ENCODE assay signal across 8 mouse cellular contexts in the genomic region with DNA sequence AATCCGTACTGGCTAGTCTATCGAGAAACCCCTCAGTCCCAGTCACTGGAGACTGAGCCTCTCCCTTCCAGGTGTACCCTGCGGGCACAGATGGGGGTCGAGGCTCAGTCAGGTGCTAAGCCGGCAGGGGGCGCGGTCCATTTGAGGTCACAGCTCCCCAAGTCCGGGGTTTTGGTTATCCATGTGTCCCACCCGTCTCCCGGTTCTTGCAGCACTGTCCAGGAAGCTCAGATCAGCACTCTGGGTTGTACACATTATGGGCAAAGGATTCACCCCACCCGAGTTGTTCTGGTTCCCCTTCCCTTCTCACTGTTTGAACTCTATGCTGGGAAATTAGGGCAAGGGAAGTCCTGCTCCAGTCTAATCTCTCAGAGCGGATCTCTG. TPM values are rescaled to one million over a fixed set of nuclear protein-coding genes. Genes with fewer than 3 reads are reported as not detected.
DNase-seq lines count a peak whose midpoint lies in the region; ATAC-seq and TF ChIP-seq lines count a peak whose summit lies in the region.

No protein-coding gene starts in this region.

- peak overlapping the region; percentile 95 for H3K4me2 ChIP-seq in lung, embryonic 14.5 days
- H3K4me2 ChIP-seq in embryonic facial prominence, embryonic 12.5 days (replicated peaks) = peak overlapping the region; percentile 77
- H3K4me2 ChIP-seq in hindbrain, embryonic 14.5 days (replicated peaks) = peak overlapping the region; percentile 84
- peak overlapping the region; percentile 77 for H3K4me2 ChIP-seq in liver, postnatal 0 days (ENCODE audit: low read depth, low read length)

- H3K9me3 ChIP-seq in lung, embryonic 14.5 days (ENCODE audit: low read depth, low read length) = no peaks in the 10 kb centered on the region
- H3K9me3 ChIP-seq in embryonic facial prominence, embryonic 12.5 days = no peaks in the 10 kb centered on the region
- no peaks in the 10 kb centered on the region for H3K9me3 ChIP-seq in hindbrain, embryonic 14.5 days (ENCODE audit: control insufficient read depth, low read length)
- no peaks in the 10 kb centered on the region for H3K9me3 ChIP-seq in liver, postnatal 0 days (ENCODE audit: low read length)

- 1% methylated on average over 12 of the region's 12 CpGs for WGBS in lung, embryonic 14.5 days
- 2% methylated on average over 12 of the region's 12 CpGs for WGBS in embryonic facial prominence, embryonic 12.5 days
- 2% methylated on average over 12 of the region's 12 CpGs for WGBS in hindbrain, embryonic 14.5 days
- 1% methylated on average over 12 of the region's 12 CpGs for WGBS in liver, postnatal 0 days (ENCODE audit: insufficient replicate concordance)

- TF ChIP-seq CTCF in lung, embryonic 14.5 days (IDR thresholded peaks at IDR 0.05; ENCODE audit: low read depth) = peak; percentile 51
- TF ChIP-seq CTCF in liver, postnatal 0 days (IDR thresholded peaks at IDR 0.05; ENCODE audit: low read depth) = no peak

- peak overlapping the region; percentile 50 for H3K4me3 ChIP-seq in lung, embryonic 14.5 days (ENCODE audit: low read depth, low read length)
- peak overlapping the region; percentile 37 for H3K4me3 ChIP-seq in embryonic facial prominence, embryonic 12.5 days
- peak overlapping the region; percentile 38 for H3K4me3 ChIP-seq in hindbrain, embryonic 14.5 days (replicated peaks; ENCODE audit: low read length)
- H3K4me3 ChIP-seq in liver, postnatal 0 days (ENCODE audit: low read depth, low read length) = peak overlapping the region; percentile 54

- no peak for TF ChIP-seq EP300 in liver, postnatal 0 days (IDR thresholded peaks at IDR 0.05; ENCODE audit: low read depth)

- H3K9ac ChIP-seq in lung, embryonic 14.5 days = no peak overlapping the region
- H3K9ac ChIP-seq in embryonic facial prominence, embryonic 12.5 days = no peak overlapping the region
- H3K9ac ChIP-seq in hindbrain, embryonic 14.5 days = no peak overlapping the region
- no peak overlapping the region for H3K9ac ChIP-seq in liver, postnatal 0 days (replicated peaks)

- H3K27me3 ChIP-seq in lung, embryonic 14.5 days (ENCODE audit: insufficient read depth, low read length) = peaks cover 43% of the 10 kb centered on the region
- peaks cover 75% of the 10 kb centered on the region for H3K27me3 ChIP-seq in embryonic facial prominence, embryonic 12.5 days
- peaks cover 75% of the 10 kb centered on the region for H3K27me3 ChIP-seq in hindbrain, embryonic 14.5 days (ENCODE audit: control insufficient read depth, insufficient read depth, low read length)
- H3K27me3 ChIP-seq in liver, postnatal 0 days (ENCODE audit: insufficient read depth, low read length) = peaks cover 59% of the 10 kb centered on the region

- H3K4me1 ChIP-seq in lung, embryonic 14.5 days (ENCODE audit: insufficient read depth) = peaks cover 32% of the 10 kb centered on the region; the same call in 1 of the 2 replicates
- H3K4me1 ChIP-seq in embryonic facial prominence, embryonic 12.5 days = peaks cover 39% of the 10 kb centered on the region
- peaks cover 38% of the 10 kb centered on the region for H3K4me1 ChIP-seq in hindbrain, embryonic 14.5 days (replicated peaks; ENCODE audit: control insufficient read depth, insufficient read depth, low read length)
- peaks cover 25% of the 10 kb centered on the region for H3K4me1 ChIP-seq in liver, postnatal 0 days (ENCODE audit: insufficient read depth)

- H3K27ac ChIP-seq in lung, embryonic 14.5 days (ENCODE audit: low read depth) = no peak overlapping the region
- no peak overlapping the region for H3K27ac ChIP-seq in embryonic facial prominence, embryonic 12.5 days
- H3K27ac ChIP-seq in hindbrain, embryonic 14.5 days = no peak overlapping the region
- no peak overlapping the region for H3K27ac ChIP-seq in liver, postnatal 0 days (ENCODE audit: low read depth)

- no peaks in the 10 kb centered on the region for H3K36me3 ChIP-seq in lung, embryonic 14.5 days (ENCODE audit: insufficient read depth)
- no peaks in the 10 kb centered on the region for H3K36me3 ChIP-seq in embryonic facial prominence, embryonic 12.5 days
- H3K36me3 ChIP-seq in hindbrain, embryonic 14.5 days (replicated peaks; ENCODE audit: control insufficient read depth, insufficient read depth) = no peaks in the 10 kb centered on the region
- no peaks in the 10 kb centered on the region for H3K36me3 ChIP-seq in liver, postnatal 0 days (replicated peaks; ENCODE audit: insufficient read depth, low read length)

- ATAC-seq in lung, embryonic 14.5 days (ENCODE audit: insufficient read depth) = peak; percentile 1; the same call in 1 of the 2 replicates
- no peak for ATAC-seq in embryonic facial prominence, embryonic 12.5 days (ENCODE audit: insufficient number of reproducible peaks, insufficient read depth, low FRiP score, low TSS enrichment)
- no peak for ATAC-seq in hindbrain, embryonic 14.5 days (ENCODE audit: low FRiP score)
- no peak for ATAC-seq in liver, postnatal 0 days
- no peak for ATAC-seq in activated CD4-positive, CD25-positive, alpha-beta regulatory T cell, adult 4 months

- DNase-seq in lung, embryonic 14.5 days = peak; percentile 39
- no peak for DNase-seq in lung, adult 18-20 months
- DNase-seq in hindbrain, embryonic 14.5 days (ENCODE audit: low spot score) = no peak
- DNase-seq in liver, postnatal 0 days = no peak
- DNase-seq in yolk sac, embryonic 10.5 days (ENCODE audit: low spot score) = peak; percentile 38
- DNase-seq in adrenal gland, adult 2 months = no peak

RNA-seq across cellular contexts. Expression of gene Adm, which starts 0.4 kb away (rescaled TPM):
- polyA plus RNA-seq in lung, embryonic 14.5 days (2014; fragmentation: Nextera tagmentation; extraction: Ambion mirVana) = 2.3 and 2.5 TPM in 2 replicates
- 1.9 and 2.1 TPM in 2 replicates for polyA plus RNA-seq in embryonic facial prominence, embryonic 12.5 days (2016; fragmentation: Nextera tagmentation; extraction: Ambion mirVana)
- polyA plus RNA-seq in hindbrain, embryonic 14.5 days (2014; fragmentation: Nextera tagmentation; extraction: Ambion mirVana) = 1.7 and 2.2 TPM in 2 replicates
- polyA plus RNA-seq in liver, postnatal 0 days (2015; fragmentation: Nextera tagmentation; extraction: Ambion mirVana) = 3.4 and 3.7 TPM in 2 replicates
- polyA plus RNA-seq in activated CD4-positive, CD25-positive, alpha-beta regulatory T cell, adult 4 months (2017; shearing (Covaris generic)) = not detected
- total RNA-seq in adrenal gland, adult 2 months (2021) = 10 to 100 TPM; 12.0 to 31.5 TPM
- 11.7 and 25.1 TPM in 2 replicates for polyA plus RNA-seq in adrenal gland, adult 2 months (2012; rRNA removed)

RNA-seq across cellular contexts. Expression of gene Sbf2, which starts 12.4 kb away (rescaled TPM):
- polyA plus RNA-seq in lung, embryonic 14.5 days (2014; fragmentation: Nextera tagmentation; extraction: Ambion mirVana) = 43.2 and 45.4 TPM in 2 replicates
- 34.6 and 35.2 TPM in 2 replicates for polyA plus RNA-seq in embryonic facial prominence, embryonic 12.5 days (2016; fragmentation: Nextera tagmentation; extraction: Ambion mirVana)
- polyA plus RNA-seq in hindbrain, embryonic 14.5 days (2014; fragmentation: Nextera tagmentation; extraction: Ambion mirVana) = 61.8 and 66.7 TPM in 2 replicates
- 5.6 and 5.9 TPM in 2 replicates for polyA plus RNA-seq in liver, postnatal 0 days (2015; fragmentation: Nextera tagmentation; extraction: Ambion mirVana)
- 1 to 10 TPM in 1 of 2 experiments, under 1 TPM in 1; 0.84 to 2.3 TPM for polyA plus RNA-seq in activated CD4-positive, CD25-positive, alpha-beta regulatory T cell, adult 4 months (2017; shearing (Covaris generic))
- 10 to 100 TPM; 42.6 to 43.8 TPM for total RNA-seq in adrenal gland, adult 2 months (2021)
- polyA plus RNA-seq in adrenal gland, adult 2 months (2012; rRNA removed) = 7.3 and 8.0 TPM in 2 replicates

Comparison
In these comparisons a context has a peak if more than half of its experiments do, and no peak if none do; other contexts are left out.
1. DNase-seq: peak in lung, embryonic 14.5 days (single experiment) and yolk sac, embryonic 10.5 days (single experiment); none in lung, adult 18-20 months (0 of 2), hindbrain, embryonic 14.5 days (single experiment), liver, postnatal 0 days (single experiment) and adrenal gland, adult 2 months (single experiment).
2. Peak in every context shown above with its lines, with median percentiles within 50 percentile points of each other: H3K4me2 ChIP-seq and H3K4me3 ChIP-seq.